Mouse (Mus musculus) megakaryocyte-erythroid progenitor cell, adult 5-6 weeks (primary cell): ENCODE results near the gene Dpp8. TPM values are rescaled to one million over a fixed set of nuclear protein-coding genes. Genes with fewer than 3 reads are reported as not detected.

ENCODE experiments used
- ATAC-seq: replicated peaks from 2 replicates; pipeline ENCODE4 v1.8.0; 2016; ENCODE audit warnings: mild to moderate bottlenecking, inconsistent platforms; ENCODE audit not compliant: severe bottlenecking, poor library complexity, low FRiP score, low TSS enrichment
- total RNA-seq, 2 experiments: library from RNA; stranded (forward) in 1 of 2; stranded (reverse) in 1 of 2; fragments of 200-1000, 215-1000 nt in 1 of 2; fragments of >200 nt in 1 of 2; fragmentation: Nextera tagmentation in 1 of 2; gene quantifications; 2 replicates each; pipeline ENCODE4 v1.2.3; 2014 to 2017

Gene Dpp8
- total RNA-seq, 2 experiments from 2014 or later: 77.5 to 88.9 TPM

GRCm38 (mm10) chr9:65120935-65121334 is 88.7 kb downstream of the Dpp8 start:
- peak; percentile 73; the same call in 1 of the 2 replicates for ATAC-seq

- ATAC-seq: no peak
Observed at GRCm38 (mm10) chr9:65122545-65122944, 90.3 kb downstream of the Dpp8 start.

- peak; percentile 72 for ATAC-seq
Observed at GRCm38 (mm10) chr9:65123552-65124168, 91.4 kb downstream of the Dpp8 start.

GRCm38 (mm10) chr9:65128123-65128815 is 96.1 kb downstream of the Dpp8 start:
- ATAC-seq: peak; percentile 67

GRCm38 (mm10) chr9:65131717-65132116 is 99.5 kb downstream of the Dpp8 start:
- ATAC-seq: no peak

Other genes with a start within 250 kb of the Dpp8 start
- 56.7 and 85.2 TPM in 2 replicates for gene Dennd4a, start 221.1 kb upstream of the Dpp8 start, total RNA-seq (2014; fragmentation: Nextera tagmentation)
- 46.2 and 50.6 TPM in 2 replicates for gene Dennd4a, start 221.1 kb upstream of the Dpp8 start, total RNA-seq (2017)
- not detected in 2 replicates for gene Slc24a1, start 80.8 kb upstream of the Dpp8 start, total RNA-seq (2014; fragmentation: Nextera tagmentation)
- not detected in 2 replicates for gene Slc24a1, start 80.8 kb upstream of the Dpp8 start, total RNA-seq (2017)
- 31.8 and 39.6 TPM in 2 replicates for gene Ints14, start 71.5 kb upstream of the Dpp8 start, total RNA-seq (2014; fragmentation: Nextera tagmentation)
- gene Ints14, start 71.5 kb upstream of the Dpp8 start, total RNA-seq (2017): 31.6 and 43.1 TPM in 2 replicates
- gene Hacd3, start 10.7 kb upstream of the Dpp8 start, total RNA-seq (2014; fragmentation: Nextera tagmentation): 40.4 and 48.9 TPM in 2 replicates
- gene Hacd3, start 10.7 kb upstream of the Dpp8 start, total RNA-seq (2017): 68.1 and 71.5 TPM in 2 replicates
- gene Igdcc4, start 69.1 kb downstream of the Dpp8 start, total RNA-seq (2014; fragmentation: Nextera tagmentation): 0.35 TPM in 1 of 2 replicates, not detected in the other
- 0.42 TPM in 1 of 2 replicates, not detected in the other for gene Igdcc4, start 69.1 kb downstream of the Dpp8 start, total RNA-seq (2017)
- gene Igdcc3, start 108.8 kb downstream of the Dpp8 start, total RNA-seq (2014; fragmentation: Nextera tagmentation): not detected in 2 replicates
- not detected in 2 replicates for gene Igdcc3, start 108.8 kb downstream of the Dpp8 start, total RNA-seq (2017)
- gene Parp16, start 162.9 kb downstream of the Dpp8 start, total RNA-seq (2014; fragmentation: Nextera tagmentation): 4.9 and 8.3 TPM in 2 replicates
- 0.30 and 6.7 TPM in 2 replicates for gene Parp16, start 162.9 kb downstream of the Dpp8 start, total RNA-seq (2017)
- not detected in 2 replicates for gene Cilp, start 232.8 kb downstream of the Dpp8 start, total RNA-seq (2014; fragmentation: Nextera tagmentation)
- not detected in 2 replicates for gene Cilp, start 232.8 kb downstream of the Dpp8 start, total RNA-seq (2017)